Mouse (Mus musculus) limb, embryonic 15.5 days (tissue): ENCODE data around the gene Wdr12. TPM values are rescaled to one million over a fixed set of nuclear protein-coding genes. Genes with fewer than 3 reads are reported as not detected.
"Not testable (repeated sequence)": the region's sequence is repeated elsewhere in the genome, so short reads cannot be mapped to it uniquely, and the experiment has no call there.

ENCODE experiments used
- ATAC-seq: fragments of 200-750 bp; cut with Nextera tagmentation; 2 replicates; pipeline ENCODE4 v1.8.0; 2017; ENCODE audit warnings: low read depth, moderate TSS enrichment; ENCODE audit not compliant: insufficient number of reproducible peaks, low FRiP score, low TSS enrichment
- H3K27ac ChIP-seq: fragments of 300-500 bp; sonication (generic); 2 replicates; pipeline ENCODE4 v1.5.1; 2015; ENCODE audit warnings: moderate library complexity, mild to moderate bottlenecking, inconsistent platforms
- H3K27me3 ChIP-seq: fragments of 300-500 bp; sonication (generic); 2 replicates; pipeline ENCODE4 v1.6.1; 2015; ENCODE audit warnings: inconsistent platforms
- H3K36me3 ChIP-seq: fragments of 300-500 bp; sonication (generic); 2 replicates; pipeline ENCODE4 v1.6.1; 2015; ENCODE audit warnings: inconsistent platforms
- H3K4me1 ChIP-seq: fragments of 300-500 bp; sonication (generic); 2 replicates; pipeline ENCODE4 v1.6.1; 2015; ENCODE audit warnings: inconsistent platforms
- H3K4me2 ChIP-seq: fragments of 300-500 bp; sonication (generic); 2 replicates; pipeline ENCODE4 v1.6.1; 2015; ENCODE audit warnings: mild to moderate bottlenecking, inconsistent platforms
- H3K4me3 ChIP-seq: fragments of 300-500 bp; sonication (generic); 2 replicates; pipeline ENCODE4 v1.5.1; 2015; ENCODE audit warnings: mild to moderate bottlenecking, inconsistent platforms
- H3K9ac ChIP-seq: fragments of 300-500 bp; sonication (generic); 2 replicates; pipeline ENCODE4 v1.6.1; 2015; ENCODE audit warnings: inconsistent platforms
- H3K9me3 ChIP-seq: fragments of 300-500 bp; sonication (generic); 2 replicates; pipeline ENCODE4 v1.6.1; 2016; ENCODE audit warnings: inconsistent platforms
- WGBS: fragments of 180-500 bp; shearing (Covaris S2); methylation state at CpG from one replicate; pipeline ENCODE4 v1.1.7; 2015; 5-methylcytosine and 5-hydroxymethylcytosine counted together
- polyA plus RNA-seq: library from polyadenylated mRNA; unstranded; fragments of >200 nt; fragmentation: Nextera tagmentation; extraction: Ambion mirVana; gene quantifications from 2 replicates; pipeline ENCODE4 v1.2.1, GENCODE M21; 2015

Wdr12 gene
- polyA plus RNA-seq: 38.9 and 40.6 TPM in 2 replicates

DNA sequence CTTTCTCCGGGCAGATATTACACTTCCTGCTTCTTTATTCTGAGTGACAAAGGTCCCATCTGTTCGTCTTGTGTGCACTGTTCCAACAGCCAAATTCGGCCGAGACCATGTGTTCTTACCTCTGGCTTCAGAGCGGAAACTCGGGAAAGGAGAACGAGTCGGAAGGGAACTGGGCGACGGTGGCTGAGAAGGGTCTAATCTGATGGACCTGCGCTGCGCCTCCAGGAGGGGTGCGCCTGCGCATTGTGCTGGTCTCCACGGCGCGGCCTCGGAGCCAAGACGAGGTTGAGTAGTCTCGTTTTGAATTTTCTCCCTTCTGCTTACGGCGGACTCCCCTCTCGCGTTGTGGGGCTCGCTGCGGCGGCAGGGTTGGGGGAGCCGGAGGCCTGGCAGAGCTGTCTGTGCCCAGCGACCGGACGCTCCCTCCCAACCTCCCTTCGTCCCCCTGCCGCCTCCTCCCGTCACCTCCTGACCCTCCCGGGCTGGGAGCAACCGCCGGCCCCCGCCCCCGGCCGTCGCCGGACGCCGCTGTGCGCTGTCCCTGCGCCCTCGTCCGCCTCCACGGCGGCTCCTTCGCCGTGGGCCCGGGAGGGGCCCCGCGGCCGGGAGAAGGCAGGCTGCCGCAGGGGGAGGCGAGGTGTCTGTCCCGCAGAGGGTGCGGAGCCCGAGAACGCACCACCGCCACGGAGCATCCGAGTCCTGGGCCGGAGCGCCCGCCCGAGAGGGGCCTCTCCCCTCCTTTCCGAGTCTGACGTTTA, at the start of gene Wdr12, which contains the start of gene Carf:
Gene Wdr12, minus strand, starts transcription at position 622 of the 758 bp plus-strand sequence.
Gene Carf, plus strand, starts transcription at position 224 of the 758 bp plus-strand sequence.
- WGBS: under 1% methylated on average over 71 of the region's 71 CpGs
- Histone ChIP-seq H3K4me1 (peaks cover 5% of the 10 kb centered on the region; the same call in 1 of the 2 replicates), H3K4me3 (peak within 1 kb of the TSS; percentile 95), H3K36me3 (peaks cover 9% of the 10 kb centered on the region), H3K4me2 (peak within 1 kb of the TSS; percentile 63), H3K9me3 (no peaks in the 10 kb centered on the region), H3K27me3 (no peaks in the 10 kb centered on the region), H3K9ac (peak within 1 kb of the TSS; percentile 99), H3K27ac (peak within 1 kb of the TSS; percentile 99)
- ATAC-seq: peak; percentile 98

DNA sequence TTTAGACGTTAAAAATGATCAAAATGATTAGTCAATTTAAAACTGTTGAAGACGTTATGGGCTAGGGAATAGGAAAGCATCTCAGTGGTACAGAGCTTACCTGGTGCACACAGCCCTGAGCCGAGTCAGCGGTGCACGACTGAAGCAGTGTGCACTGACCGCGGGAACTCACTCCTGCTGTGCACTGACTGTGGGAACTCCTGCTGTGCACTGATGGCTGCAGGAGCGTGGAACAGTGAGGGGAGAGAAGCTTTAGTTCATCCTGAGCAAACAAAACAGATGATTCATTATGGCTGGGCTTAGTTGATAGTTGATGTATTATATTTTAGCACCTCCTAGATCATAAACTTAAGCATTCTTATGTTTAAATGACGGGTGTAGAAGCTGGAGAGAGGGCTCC, 38.9 kb upstream of the Wdr12 start:
- Histone ChIP-seq H3K36me3 (peaks cover 15% of the 10 kb centered on the region; the same call in 1 of the 2 replicates), H3K27me3 (no peaks in the 10 kb centered on the region), H3K27ac (no peak overlapping the region), H3K4me1 (no peaks in the 10 kb centered on the region), H3K4me2 (no peak overlapping the region), H3K9me3 (no peaks in the 10 kb centered on the region), H3K4me3 (no peak overlapping the region), H3K9ac (no peak overlapping the region)
- 56% methylated on average over 9 of the region's 9 CpGs for WGBS
- no peak for ATAC-seq

DNA sequence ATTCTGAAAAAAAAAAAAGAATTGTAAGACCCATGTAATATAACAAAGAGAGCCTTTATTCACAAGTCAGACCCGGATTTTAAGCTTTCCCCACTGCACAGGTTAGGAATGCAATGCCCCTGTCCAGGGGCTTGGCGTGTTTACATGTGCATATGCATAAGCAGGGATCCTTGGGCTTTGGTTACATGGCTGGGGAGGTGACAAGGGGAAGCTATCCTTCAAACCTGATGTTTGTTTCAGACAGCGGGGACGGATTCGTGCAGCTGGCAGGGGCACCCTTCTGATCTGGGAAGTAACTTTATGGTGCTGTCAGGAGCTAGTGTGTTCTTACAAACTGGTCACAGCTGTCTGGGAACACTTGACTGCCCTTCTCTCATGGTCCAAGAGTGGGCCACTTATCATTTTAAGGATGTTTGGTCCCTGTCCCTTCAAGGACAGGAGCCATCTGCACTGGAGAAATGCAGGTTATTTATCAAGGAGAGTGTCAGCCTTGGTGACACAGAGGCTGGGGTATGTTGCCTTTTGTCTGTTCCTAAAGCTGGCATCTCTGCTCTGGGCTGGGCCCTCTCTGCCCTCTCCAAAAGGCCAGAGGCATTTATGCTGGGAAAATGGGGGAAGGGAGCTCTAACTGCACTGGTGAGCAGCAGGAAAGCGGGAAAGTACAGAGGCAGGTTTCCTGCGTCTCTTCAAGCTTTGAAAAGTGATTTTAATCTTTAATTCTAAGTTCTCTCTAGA, 19.4 kb upstream of the Wdr12 start:
- H3K9me3 ChIP-seq: no peaks in the 10 kb centered on the region; the same call in 1 of the 2 replicates
- H3K27me3 ChIP-seq: no peaks in the 10 kb centered on the region
- H3K4me3 ChIP-seq: no peak overlapping the region
- no peak overlapping the region for H3K27ac ChIP-seq
- ATAC-seq: no peak
- H3K4me1 ChIP-seq: no peaks in the 10 kb centered on the region
- H3K36me3 ChIP-seq: peaks cover 16% of the 10 kb centered on the region
- 70% methylated on average over 7 of the region's 7 CpGs for WGBS
- H3K4me2 ChIP-seq: no peak overlapping the region
- no peak overlapping the region for H3K9ac ChIP-seq

DNA sequence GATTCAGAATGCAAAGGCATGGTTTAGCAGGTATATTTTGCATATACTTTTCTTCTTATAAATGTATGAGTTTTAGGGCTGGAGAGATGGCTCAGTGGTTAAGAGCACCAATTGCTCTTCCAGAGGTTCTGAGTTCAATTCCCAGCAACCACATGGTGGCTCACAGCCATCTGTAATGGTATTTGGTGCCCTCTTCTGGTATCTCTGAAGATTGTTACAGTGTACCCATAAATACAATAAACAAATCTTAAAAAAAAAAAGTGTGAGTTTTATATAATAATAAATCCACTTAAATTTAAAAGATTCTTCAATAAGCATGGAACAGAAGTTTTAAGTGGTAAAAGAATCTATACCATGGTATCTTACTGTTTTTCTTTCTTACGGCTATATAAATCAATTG, 6.1 kb upstream of the Wdr12 start:
- WGBS: 85% methylated on average over 1 of the region's 1 CpGs
- no peak for ATAC-seq
- no peak overlapping the region for H3K4me3 ChIP-seq
- H3K36me3 ChIP-seq: peaks cover 16% of the 10 kb centered on the region
- H3K9ac ChIP-seq: no peak overlapping the region
- H3K27ac ChIP-seq: no peak overlapping the region
- H3K4me2 ChIP-seq: no peak overlapping the region
- no peaks in the 10 kb centered on the region for H3K4me1 ChIP-seq
- no peaks in the 10 kb centered on the region for H3K27me3 ChIP-seq
- no peaks in the 10 kb centered on the region for H3K9me3 ChIP-seq

DNA sequence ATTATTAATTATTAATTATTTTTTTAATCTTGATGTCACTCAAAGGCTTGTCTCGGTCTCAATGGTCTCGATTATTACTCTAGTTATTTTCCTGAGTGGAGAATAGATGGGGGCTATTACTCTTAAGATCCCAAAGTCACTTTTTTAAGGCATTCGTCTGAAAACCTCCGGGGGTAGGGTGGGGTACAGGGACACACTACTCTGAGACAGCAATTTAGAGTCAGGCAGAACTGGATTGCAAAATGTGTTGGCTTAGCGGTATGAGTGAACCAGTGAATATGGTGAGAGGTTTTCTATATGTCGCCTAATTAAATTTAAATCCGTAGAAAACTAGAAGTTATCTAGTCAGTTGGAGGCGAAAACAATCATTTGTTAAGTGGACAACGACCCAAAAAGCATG, 394 bp upstream of the Wdr12 start:
- Histone ChIP-seq H3K36me3 (peaks cover 6% of the 10 kb centered on the region), H3K4me1 (peaks cover 5% of the 10 kb centered on the region; the same call in 1 of the 2 replicates), H3K4me2 (peak overlapping the region; percentile 42), H3K9me3 (no peaks in the 10 kb centered on the region), H3K4me3 (peak overlapping the region; percentile 95), H3K27ac (peak overlapping the region; percentile 99), H3K27me3 (no peaks in the 10 kb centered on the region), H3K9ac (no peak overlapping the region)
- WGBS: 12% methylated on average over 9 of the region's 9 CpGs
- no peak for ATAC-seq

DNA sequence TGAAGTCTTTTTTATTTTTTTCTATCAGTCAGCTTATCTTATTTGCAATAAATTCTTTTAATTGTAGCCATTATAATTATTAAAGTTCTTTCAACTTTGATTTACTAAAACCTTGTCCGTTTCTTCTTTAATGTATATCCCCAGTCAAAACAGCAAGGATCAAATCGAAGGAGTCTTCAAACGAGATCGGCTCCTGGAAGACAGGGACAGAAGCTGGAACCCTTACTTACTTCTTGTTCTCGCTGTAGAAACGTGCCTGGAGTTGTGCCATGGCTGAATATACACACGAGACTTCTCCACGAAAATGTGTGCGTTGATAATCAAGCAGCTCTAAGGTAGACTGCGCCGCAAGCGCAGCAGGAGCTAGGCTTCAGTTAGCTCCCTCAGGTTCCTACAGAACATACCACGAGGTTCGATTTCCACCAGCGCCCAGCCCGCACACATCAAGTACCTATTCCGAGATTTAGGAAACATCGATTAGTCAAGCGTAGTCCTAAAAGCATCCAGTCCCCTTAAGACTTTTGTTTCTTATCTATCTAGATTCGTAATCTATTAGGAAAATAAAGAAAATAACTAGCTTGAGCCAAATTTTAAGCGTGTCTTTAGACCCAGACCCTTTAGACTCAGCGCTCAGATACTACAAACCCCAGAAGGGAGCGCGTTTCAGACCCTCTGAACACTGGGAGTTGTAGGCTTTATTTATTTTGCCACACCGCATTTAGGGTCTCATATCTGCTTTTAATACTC, 995 bp downstream of the Wdr12 start:
- under 1% methylated on average over 25 of the region's 25 CpGs for WGBS
- peaks cover 5% of the 10 kb centered on the region; the same call in 1 of the 2 replicates for H3K4me1 ChIP-seq

DNA sequence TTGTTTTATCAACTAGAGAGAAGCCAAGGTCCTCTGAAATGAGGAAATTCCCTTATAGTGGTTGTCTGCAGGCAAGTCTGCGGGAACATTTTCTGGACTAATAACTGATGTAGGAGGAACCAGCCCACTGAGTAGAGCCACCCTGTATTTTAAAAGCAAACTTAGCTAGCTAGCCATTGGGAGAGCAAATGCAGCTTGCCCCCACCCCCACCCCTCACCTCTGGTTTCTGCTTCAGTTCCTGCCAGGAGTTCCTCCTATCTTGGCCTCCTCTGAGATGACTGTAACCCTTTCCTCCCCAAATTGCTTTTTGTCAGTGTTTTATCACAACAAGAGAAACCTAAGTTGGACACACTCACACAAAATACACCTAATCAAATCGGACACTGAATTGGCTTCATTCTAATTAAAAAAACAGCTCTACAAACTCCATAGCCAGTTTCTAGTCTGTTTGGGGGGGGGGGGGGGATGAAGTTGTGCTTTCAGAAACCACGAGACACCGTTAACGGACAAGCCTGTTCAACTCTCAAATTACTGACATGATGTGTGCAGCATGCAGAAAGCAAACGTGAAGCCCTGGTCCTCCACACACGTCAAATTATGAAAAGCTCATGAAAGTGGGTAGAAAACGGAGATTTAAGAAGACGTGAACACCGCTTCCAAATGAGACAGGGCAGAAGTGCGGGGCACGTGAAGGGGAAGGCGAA, 1.7 kb downstream of the Wdr12 start:
- 7% methylated on average over 13 of the region's 13 CpGs for WGBS
- no peaks in the 10 kb centered on the region for H3K9me3 ChIP-seq
- no peak for ATAC-seq
- H3K4me2 ChIP-seq: peak overlapping the region; percentile 63
- H3K27me3 ChIP-seq: no peaks in the 10 kb centered on the region
- peak overlapping the region; percentile 95 for H3K4me3 ChIP-seq
- peak overlapping the region; percentile 39 for H3K9ac ChIP-seq
- H3K27ac ChIP-seq: peak overlapping the region; percentile 99; the same call in 1 of the 2 replicates
- peaks cover 20% of the 10 kb centered on the region for H3K36me3 ChIP-seq
- H3K4me1 ChIP-seq: peaks cover 5% of the 10 kb centered on the region; the same call in 1 of the 2 replicates

More for the DNA sequence above, 995 bp downstream of the Wdr12 start:
- Histone ChIP-seq H3K36me3 (peaks cover 14% of the 10 kb centered on the region), H3K4me3 (peak overlapping the region; percentile 95), H3K27ac (peak overlapping the region; percentile 99), H3K4me2 (peak overlapping the region; percentile 63), H3K9me3 (no peaks in the 10 kb centered on the region), H3K27me3 (no peaks in the 10 kb centered on the region), H3K9ac (peak overlapping the region; percentile 39)
- ATAC-seq: peak; percentile 88

DNA sequence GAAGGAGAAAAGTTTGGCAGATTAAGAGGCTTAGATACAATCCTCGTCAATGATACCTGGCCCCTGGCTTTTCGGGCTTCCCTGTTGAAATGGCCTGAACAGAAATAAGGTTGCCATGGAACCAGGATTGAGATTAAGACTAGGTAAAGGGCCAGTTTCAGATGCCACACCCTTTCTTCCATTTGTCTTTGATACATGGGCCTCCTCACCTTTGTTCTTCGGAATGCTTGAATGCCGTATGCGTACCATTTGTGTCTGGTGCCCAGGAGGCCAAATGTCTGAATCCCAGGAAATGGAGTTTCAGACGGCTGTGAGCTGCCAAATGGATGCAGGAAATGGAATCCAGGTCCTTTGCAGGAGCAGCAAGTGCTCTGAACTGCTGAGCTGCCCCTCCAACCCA, 22.0 kb downstream of the Wdr12 start:
- Histone ChIP-seq H3K27me3 (no peaks in the 10 kb centered on the region), H3K9ac (no peak overlapping the region), H3K4me1 (no peaks in the 10 kb centered on the region), H3K4me3 (no peak overlapping the region), H3K9me3 (no peaks in the 10 kb centered on the region), H3K27ac (no peak overlapping the region), H3K36me3 (peaks cover 25% of the 10 kb centered on the region), H3K4me2 (no peak overlapping the region)
- WGBS: 77% methylated on average over 6 of the region's 6 CpGs
- ATAC-seq: no peak

DNA sequence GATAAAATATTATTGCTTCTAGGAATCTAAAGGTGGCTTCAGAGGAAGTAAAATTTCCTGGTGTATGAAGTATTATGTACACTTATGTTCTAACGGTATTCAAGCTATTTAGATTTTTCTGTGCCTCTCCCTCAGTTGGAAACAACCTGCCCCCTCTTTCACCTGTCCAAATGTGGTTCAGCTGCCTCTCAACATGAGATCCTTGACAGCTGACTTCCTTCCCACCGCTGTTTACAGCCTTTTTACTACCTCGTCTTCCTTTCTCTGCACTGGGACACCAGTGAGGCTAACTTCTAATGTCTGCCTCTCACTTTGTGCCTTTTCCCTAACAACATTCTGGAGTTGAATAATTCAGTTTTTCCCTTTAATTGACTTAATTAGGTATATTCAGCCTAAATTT, 22.9 kb downstream of the Wdr12 start:
- Histone ChIP-seq H3K4me1 (no peaks in the 10 kb centered on the region), H3K4me3 (no peak overlapping the region), H3K4me2 (no peak overlapping the region), H3K9ac (no peak overlapping the region), H3K27ac (no peak overlapping the region), H3K36me3 (peaks cover 22% of the 10 kb centered on the region), H3K27me3 (no peaks in the 10 kb centered on the region), H3K9me3 (no peaks in the 10 kb centered on the region)
- no peak for ATAC-seq
- 56% methylated on average over 3 of the region's 3 CpGs for WGBS

DNA sequence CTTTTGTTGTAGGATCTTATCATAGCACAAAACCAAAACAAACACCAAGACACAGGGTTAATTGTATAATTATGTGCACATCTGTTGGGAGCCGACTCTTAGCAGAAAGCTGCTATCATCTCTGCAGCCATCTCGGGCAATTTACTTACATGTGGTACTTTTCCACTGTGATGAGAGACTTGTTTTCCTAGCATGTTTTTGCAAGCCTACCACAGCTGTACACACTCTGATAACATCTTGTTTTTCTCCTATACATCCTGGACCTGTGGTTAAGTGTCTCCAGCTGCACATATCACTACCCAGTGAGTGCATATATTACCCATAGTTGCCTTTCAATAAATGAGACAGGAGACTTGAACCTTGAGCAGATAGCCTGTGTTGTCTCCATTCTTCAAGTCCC, 23.5 kb downstream of the Wdr12 start:
- Histone ChIP-seq H3K9ac (no peak overlapping the region), H3K4me2 (no peak overlapping the region), H3K4me1 (no peaks in the 10 kb centered on the region), H3K27me3 (no peaks in the 10 kb centered on the region), H3K9me3 (no peaks in the 10 kb centered on the region), H3K36me3 (peaks cover 17% of the 10 kb centered on the region), H3K4me3 (no peak overlapping the region), H3K27ac (no peak overlapping the region)
- 60% methylated on average over 2 of the region's 2 CpGs for WGBS
- ATAC-seq: no peak

DNA sequence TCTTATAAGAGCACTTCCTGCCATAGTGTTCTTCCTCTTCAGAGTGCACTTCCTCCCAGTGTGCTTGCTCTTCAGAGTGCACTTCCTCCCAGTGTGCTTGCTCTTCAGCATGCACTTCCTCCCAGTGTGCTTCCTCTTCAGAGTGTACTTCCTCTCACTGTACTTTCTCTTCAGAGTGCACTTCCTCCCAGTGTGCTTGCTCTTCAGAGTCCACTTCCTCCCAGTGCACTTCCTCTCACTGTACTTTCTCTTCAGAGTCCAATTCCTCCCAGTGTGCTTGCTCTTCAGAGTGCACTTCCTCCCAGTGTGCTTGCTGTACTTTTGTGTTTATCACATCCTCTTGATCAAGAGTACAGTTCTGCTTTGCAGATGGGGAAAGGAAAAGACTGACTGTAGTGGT, 27.7 kb downstream of the Wdr12 start:
- H3K9ac ChIP-seq, H3K27ac ChIP-seq, H3K4me1 ChIP-seq, H3K36me3 ChIP-seq, H3K4me2 ChIP-seq, H3K9me3 ChIP-seq, H3K27me3 ChIP-seq, ATAC-seq, H3K4me3 ChIP-seq: not testable (repeated sequence)
